Mouse (Mus musculus) macrophage (primary cell): ENCODE results near the gene Sorbs1. TPM values are rescaled to one million over a fixed set of nuclear protein-coding genes. Genes with fewer than 3 reads are reported as not detected.

Experiments
- H3K27ac ChIP-seq: fragments of 350-480 bp; formaldehyde crosslinking; 2 replicates; pipeline ENCODE4 v1.9.0; 2021
- H3K36me3 ChIP-seq: fragments of 350-480 bp; formaldehyde crosslinking; 2 replicates; pipeline ENCODE4 v1.9.0; 2021; ENCODE audit errors: inconsistent target
- H3K4me3 ChIP-seq: fragments of 350-480 bp; formaldehyde crosslinking; 2 replicates; pipeline ENCODE4 v1.9.0; 2021; ENCODE audit errors: inconsistent target
- H3K79me2 ChIP-seq: fragments of 350-480 bp; formaldehyde crosslinking; 2 replicates; pipeline ENCODE4 v1.9.0; 2021; ENCODE audit errors: inconsistent target
- whole genome bisulfite sequencing: methylation state at CpG from one replicate; pipeline ENCODE4 v1.1.7; 2026; ENCODE audit warnings: inconsistent platforms; ENCODE audit not compliant: missing documents; 5-methylcytosine and 5-hydroxymethylcytosine counted together
- polyA plus RNA-seq: library from polyadenylated mRNA; stranded (reverse); fragments of 250-400 nt; gene quantifications from 3 replicates; pipeline ENCODE4 v1.2.4, GENCODE M21; 2018; ENCODE audit warnings: inconsistent platforms

Gene Sorbs1
- polyA plus RNA-seq, 1 experiment from 2014 or later = 0.19 TPM

GRCm38 (mm10) chr19:40288415-40288814 is 225.2 kb downstream of the Sorbs1 start:
- H3K36me3 ChIP-seq = no peaks in the 10 kb centered on the region
- H3K27ac ChIP-seq = no peak overlapping the region
- H3K79me2 ChIP-seq = no peaks in the 10 kb centered on the region
- H3K4me3 ChIP-seq = no peak overlapping the region
- 97% methylated on average over 9 of the region's 9 CpGs for WGBS

- no peaks in the 10 kb centered on the region for H3K79me2 ChIP-seq
- H3K36me3 ChIP-seq = no peaks in the 10 kb centered on the region
- WGBS = 95% methylated on average over 2 of the region's 2 CpGs
- no peak overlapping the region for H3K27ac ChIP-seq
- H3K4me3 ChIP-seq = no peak overlapping the region
Measured at GRCm38 (mm10) chr19:40284704-40285103, 228.9 kb downstream of the Sorbs1 start.

- no peaks in the 10 kb centered on the region for H3K36me3 ChIP-seq
- WGBS = 82% methylated on average over 1 of the region's 2 CpGs
- H3K27ac ChIP-seq = no peak overlapping the region
- H3K4me3 ChIP-seq = no peak overlapping the region
- H3K79me2 ChIP-seq = no peaks in the 10 kb centered on the region
Measured at GRCm38 (mm10) chr19:40283415-40283814, 230.2 kb downstream of the Sorbs1 start.

GRCm38 (mm10) chr19:40278372-40279023 is 235.1 kb downstream of the Sorbs1 start:
- 93% methylated on average over 8 of the region's 8 CpGs for WGBS
- no peaks in the 10 kb centered on the region for H3K79me2 ChIP-seq
- no peak overlapping the region for H3K4me3 ChIP-seq
- H3K27ac ChIP-seq = no peak overlapping the region
- no peaks in the 10 kb centered on the region for H3K36me3 ChIP-seq

- Histone ChIP-seq H3K27ac (no peak overlapping the region), H3K4me3 (no peak overlapping the region), H3K36me3 (no peaks in the 10 kb centered on the region), H3K79me2 (no peaks in the 10 kb centered on the region)
- 82% methylated on average over 8 of the region's 8 CpGs for WGBS
Measured at GRCm38 (mm10) chr19:40277494-40277893, 236.1 kb downstream of the Sorbs1 start.

- Histone ChIP-seq H3K79me2 (no peaks in the 10 kb centered on the region), H3K36me3 (no peaks in the 10 kb centered on the region), H3K27ac (no peak overlapping the region), H3K4me3 (no peak overlapping the region)
- 94% methylated on average over 14 of the region's 14 CpGs for WGBS
Measured at GRCm38 (mm10) chr19:40275401-40276188, 238.0 kb downstream of the Sorbs1 start.

- WGBS = 83% methylated on average over 13 of the region's 13 CpGs
- Histone ChIP-seq H3K4me3 (no peak overlapping the region), H3K36me3 (no peaks in the 10 kb centered on the region), H3K79me2 (no peaks in the 10 kb centered on the region), H3K27ac (no peak overlapping the region)
Measured at GRCm38 (mm10) chr19:40272674-40273073, 240.9 kb downstream of the Sorbs1 start.

GRCm38 (mm10) chr19:40271308-40271892 is 242.2 kb downstream of the Sorbs1 start, which contains the start of gene Pdlim1:
Gene Pdlim1, minus strand, starts transcription at chr19:40271842.
- Histone ChIP-seq H3K79me2 (no peaks in the 10 kb centered on the region), H3K36me3 (no peaks in the 10 kb centered on the region), H3K4me3 (peak within 1 kb of the TSS; percentile 28), H3K27ac (no peak within 1 kb of the TSS)
- 1% methylated on average over 54 of the region's 54 CpGs for WGBS

GRCm38 (mm10) chr19:40270351-40271307 is 242.9 kb downstream of the Sorbs1 start:
- Histone ChIP-seq H3K27ac (no peak overlapping the region), H3K36me3 (no peaks in the 10 kb centered on the region), H3K4me3 (peak overlapping the region; percentile 28), H3K79me2 (no peaks in the 10 kb centered on the region)
- 18% methylated on average over 63 of the region's 63 CpGs for WGBS

GRCm38 (mm10) chr19:40269526-40269925 is 244.1 kb downstream of the Sorbs1 start:
- Histone ChIP-seq H3K27ac (no peak overlapping the region), H3K79me2 (no peaks in the 10 kb centered on the region), H3K36me3 (no peaks in the 10 kb centered on the region), H3K4me3 (no peak overlapping the region)
- WGBS = 83% methylated on average over 5 of the region's 5 CpGs

- H3K27ac ChIP-seq = no peak overlapping the region
- 74% methylated on average over 3 of the region's 3 CpGs for WGBS
- H3K36me3 ChIP-seq = no peaks in the 10 kb centered on the region
- H3K4me3 ChIP-seq = no peak overlapping the region
- H3K79me2 ChIP-seq = no peaks in the 10 kb centered on the region
Measured at GRCm38 (mm10) chr19:40268493-40268892, 245.1 kb downstream of the Sorbs1 start.

- no peaks in the 10 kb centered on the region for H3K36me3 ChIP-seq
- WGBS = 42% methylated on average over 1 of the region's 1 CpGs
- no peaks in the 10 kb centered on the region for H3K79me2 ChIP-seq
- H3K27ac ChIP-seq = no peak overlapping the region
- no peak overlapping the region for H3K4me3 ChIP-seq
Measured at GRCm38 (mm10) chr19:40267380-40267779, 246.2 kb downstream of the Sorbs1 start.

GRCm38 (mm10) chr19:40259485-40259884 is 254.1 kb downstream of the Sorbs1 start:
- no peak overlapping the region for H3K4me3 ChIP-seq
- no peaks in the 10 kb centered on the region for H3K36me3 ChIP-seq
- no peak overlapping the region for H3K27ac ChIP-seq
- WGBS = 100% methylated on average over 1 of the region's 1 CpGs
- no peaks in the 10 kb centered on the region for H3K79me2 ChIP-seq

- H3K4me3 ChIP-seq = no peak overlapping the region
- WGBS = 20% methylated on average over 4 of the region's 4 CpGs
- no peaks in the 10 kb centered on the region for H3K79me2 ChIP-seq
- no peaks in the 10 kb centered on the region for H3K36me3 ChIP-seq
- no peak overlapping the region for H3K27ac ChIP-seq
Measured at GRCm38 (mm10) chr19:40257396-40257795, 256.2 kb downstream of the Sorbs1 start.
